Mouse (Mus musculus) brain, adult 2 months (tissue): ENCODE data around the gene Pdcd1lg2.

ENCODE experiments used
- DNase-seq: peaks from one replicate; pipeline ENCODE4 v3.0.0; 2011; ENCODE audit warnings: low read depth, low spot score

The Pdcd1lg2 gene

GRCm38 (mm10) chr19:29469686-29470254 is 59.1 kb downstream of the Pdcd1lg2 start:
- DNase-seq: no peak

DNA sequence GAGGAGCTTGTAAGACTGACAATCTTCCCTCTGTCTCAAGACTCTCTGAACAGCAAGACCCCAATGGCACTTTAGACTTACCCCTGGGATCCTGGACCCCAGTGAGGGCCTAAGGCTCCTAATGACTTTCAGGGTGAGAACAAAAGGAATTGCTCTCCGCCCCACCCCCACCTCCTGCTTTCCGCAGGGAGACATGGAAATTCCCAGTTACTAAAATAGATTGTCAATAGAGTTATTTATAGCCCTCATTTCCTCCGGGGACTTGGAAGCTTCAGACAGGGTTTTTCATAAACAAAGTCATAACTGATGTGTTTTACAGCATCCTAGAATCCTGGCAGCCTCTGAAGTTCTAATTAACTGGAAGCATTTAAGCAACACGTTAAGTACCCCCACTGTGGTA is 59.9 kb downstream of the Pdcd1lg2 start:
- DNase-seq: peak; percentile 33

DNA sequence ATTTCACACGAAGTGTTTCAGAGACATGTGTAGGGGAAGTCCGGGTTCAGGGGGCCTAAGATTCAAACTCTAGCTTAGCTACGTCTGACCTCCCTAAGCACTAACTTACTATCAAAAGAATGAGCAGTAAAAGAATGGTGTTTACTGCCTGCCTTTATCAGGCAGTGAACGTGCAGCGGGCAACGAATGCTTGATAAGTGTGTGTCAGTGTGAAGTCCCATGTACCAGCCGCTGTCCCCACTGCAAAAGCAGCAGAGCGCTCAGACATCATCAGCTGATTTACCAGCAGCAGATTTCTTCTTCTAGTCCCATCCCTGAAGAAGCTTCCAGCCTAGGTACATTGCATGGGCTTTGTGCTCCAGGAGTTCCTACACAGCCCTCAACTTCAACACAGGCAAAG is 61.7 kb downstream of the Pdcd1lg2 start:
- DNase-seq: no peak

GRCm38 (mm10) chr19:29472946-29473345 is 62.2 kb downstream of the Pdcd1lg2 start:
- no peak for DNase-seq

DNA sequence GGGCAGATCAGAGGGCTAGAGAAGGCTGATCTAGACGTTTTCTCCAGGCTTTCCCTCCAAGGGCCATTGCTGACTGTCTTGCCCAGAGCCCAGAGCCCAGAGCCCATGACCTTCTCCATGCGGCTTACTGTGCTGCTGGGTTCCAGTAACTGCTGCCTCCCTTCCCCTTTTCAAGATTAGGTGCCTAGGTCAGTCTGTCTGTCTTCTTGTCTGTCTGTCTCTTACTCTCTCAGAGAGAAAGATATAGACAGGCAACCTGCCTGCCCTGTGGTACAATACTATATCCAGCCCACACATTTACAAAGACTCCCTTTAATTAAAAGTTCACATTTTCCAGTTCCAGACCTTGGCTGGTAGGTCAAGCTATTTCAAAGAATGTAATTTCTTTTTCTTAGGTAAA is 64.1 kb downstream of the Pdcd1lg2 start:
- no peak for DNase-seq

DNA sequence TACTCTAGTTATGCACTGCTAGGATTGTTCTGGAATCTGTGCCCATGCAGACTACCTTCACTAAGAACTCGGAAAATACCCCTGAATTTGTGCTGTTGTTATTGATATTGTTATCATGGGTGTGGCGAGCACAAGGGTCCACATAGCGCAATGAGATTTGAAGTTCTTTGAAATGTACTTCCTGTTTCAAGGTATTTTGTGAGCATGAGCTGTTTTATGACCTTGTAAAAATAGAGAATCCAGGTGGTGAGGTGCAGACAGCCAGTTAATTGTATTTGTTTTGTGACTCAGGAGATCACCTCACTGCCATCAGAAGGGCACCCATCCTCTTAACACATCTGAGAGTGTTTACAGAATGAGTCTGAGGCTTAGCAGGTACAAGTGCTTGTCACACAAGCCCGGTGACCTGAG is 64.5 kb downstream of the Pdcd1lg2 start:
- no peak for DNase-seq

- DNase-seq: no peak
Observed at GRCm38 (mm10) chr19:29478598-29478997, 67.9 kb downstream of the Pdcd1lg2 start.

GRCm38 (mm10) chr19:29481578-29481977 is 70.9 kb downstream of the Pdcd1lg2 start:
- no peak for DNase-seq

- DNase-seq: no peak
Observed at GRCm38 (mm10) chr19:29482148-29482547, 71.4 kb downstream of the Pdcd1lg2 start.

- DNase-seq: no peak
Observed at GRCm38 (mm10) chr19:29482637-29483036, 71.9 kb downstream of the Pdcd1lg2 start.

DNA sequence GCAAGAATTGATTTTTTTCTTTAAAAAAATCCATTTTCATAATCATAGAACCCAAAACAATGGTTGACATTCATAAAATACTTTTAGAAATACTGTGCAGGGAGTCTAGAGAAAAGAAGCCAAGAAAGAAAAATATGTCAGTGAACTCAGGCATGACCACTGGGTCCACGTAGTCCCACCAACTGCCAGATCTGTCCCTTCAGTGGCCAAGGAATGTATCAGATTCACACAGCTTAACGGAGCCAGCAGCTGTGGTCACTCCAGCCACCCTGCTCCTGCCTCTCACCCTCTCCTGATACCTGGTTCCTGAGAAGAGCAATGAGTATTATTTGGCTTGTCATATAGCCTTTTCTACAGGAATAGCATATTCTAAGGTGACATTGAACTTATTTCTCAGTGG is 72.7 kb downstream of the Pdcd1lg2 start:
- no peak for DNase-seq

DNA sequence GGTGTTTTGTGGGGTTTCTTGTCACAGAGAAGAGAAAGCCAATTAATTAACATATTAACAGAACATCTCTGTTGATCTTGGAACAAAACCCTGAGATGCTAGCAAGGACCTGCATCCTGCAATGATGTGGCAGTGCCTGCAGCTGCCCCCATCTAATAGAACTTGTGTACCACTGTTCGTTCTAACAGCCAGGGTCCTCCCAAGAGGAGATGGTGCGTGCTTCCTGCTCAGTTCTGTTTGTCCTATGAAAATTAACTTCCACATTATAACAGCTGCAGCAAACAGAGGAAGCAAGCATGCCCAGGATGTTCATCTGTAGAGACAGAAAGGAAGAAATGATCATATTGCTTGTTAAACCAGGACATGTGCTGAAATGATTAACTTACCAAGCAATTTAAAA is 73.8 kb downstream of the Pdcd1lg2 start:
- no peak for DNase-seq

DNA sequence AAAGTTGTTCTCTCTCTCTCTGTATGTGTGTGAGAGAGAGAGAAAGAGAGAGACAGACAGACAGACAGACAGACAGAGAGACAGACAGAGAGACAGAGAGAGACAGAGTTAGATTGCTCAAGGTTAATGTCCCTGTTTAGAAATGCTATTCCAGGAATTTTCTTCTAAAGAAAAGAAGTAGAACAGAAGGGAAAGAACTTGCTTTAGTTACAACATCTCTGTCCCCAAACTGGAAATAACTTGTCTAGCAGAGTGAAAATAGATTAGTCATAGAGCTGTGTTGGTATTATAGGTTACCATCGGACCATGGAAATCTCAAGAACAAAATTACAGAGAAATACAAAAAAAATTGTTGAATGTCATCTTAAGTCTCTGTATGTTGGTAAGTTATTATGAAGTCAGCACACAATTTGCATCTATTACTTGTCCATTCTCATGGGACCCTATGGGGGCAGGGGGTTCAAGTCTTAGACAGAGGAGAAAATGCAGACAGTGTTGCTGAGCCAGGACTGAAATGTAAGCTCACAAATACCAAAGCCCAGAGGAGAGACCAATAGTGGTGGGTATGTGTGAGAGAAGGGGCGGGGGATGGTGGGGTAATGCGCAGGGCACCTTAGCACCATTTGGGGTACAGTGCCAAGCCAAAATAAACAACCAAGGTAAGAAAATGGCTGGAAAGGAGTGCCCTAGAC is 74.7 kb downstream of the Pdcd1lg2 start:
- DNase-seq: peak; percentile 41

GRCm38 (mm10) chr19:29486545-29487206 is 76.0 kb downstream of the Pdcd1lg2 start:
- DNase-seq: peak; percentile 45

DNA sequence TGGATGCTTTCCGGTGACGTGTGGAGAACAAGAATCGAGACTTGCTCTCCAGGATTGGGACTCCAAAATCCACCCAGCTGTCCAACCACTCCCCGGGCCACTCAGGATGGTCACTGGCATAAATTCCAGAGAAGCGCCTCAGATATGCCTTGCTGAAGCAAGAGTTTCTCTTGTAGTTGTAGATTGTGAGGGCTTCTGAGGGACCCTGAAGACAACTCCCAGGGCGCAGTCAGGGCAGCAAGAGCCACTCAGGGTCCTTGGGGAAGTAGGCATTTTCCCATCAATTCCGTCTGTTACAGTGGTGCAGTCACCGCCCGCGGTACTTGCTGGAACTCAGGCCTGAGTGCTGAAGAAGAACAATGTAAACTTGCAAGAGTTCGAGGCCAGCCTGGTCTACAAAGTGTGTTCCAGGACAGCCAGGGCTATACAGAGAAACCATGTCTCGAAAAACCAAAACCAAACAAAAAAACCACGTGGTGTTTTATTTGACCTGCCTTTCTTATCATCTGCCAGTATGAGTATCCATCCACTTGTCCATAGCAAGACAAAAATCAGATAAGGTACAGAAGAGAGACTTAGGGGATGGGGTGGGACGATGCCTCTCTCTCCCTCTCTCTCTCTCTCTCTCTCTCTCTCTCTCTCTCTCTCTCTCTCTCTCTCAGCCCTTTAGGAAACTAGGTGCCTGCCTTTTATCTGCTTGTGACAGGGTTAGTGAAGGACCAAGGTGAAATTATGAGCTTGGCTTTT is 76.8 kb downstream of the Pdcd1lg2 start:
- no peak for DNase-seq

- DNase-seq: no peak
Observed at GRCm38 (mm10) chr19:29488073-29488390, 77.3 kb downstream of the Pdcd1lg2 start.

GRCm38 (mm10) chr19:29488420-29488819 is 77.7 kb downstream of the Pdcd1lg2 start:
- no peak for DNase-seq

DNA sequence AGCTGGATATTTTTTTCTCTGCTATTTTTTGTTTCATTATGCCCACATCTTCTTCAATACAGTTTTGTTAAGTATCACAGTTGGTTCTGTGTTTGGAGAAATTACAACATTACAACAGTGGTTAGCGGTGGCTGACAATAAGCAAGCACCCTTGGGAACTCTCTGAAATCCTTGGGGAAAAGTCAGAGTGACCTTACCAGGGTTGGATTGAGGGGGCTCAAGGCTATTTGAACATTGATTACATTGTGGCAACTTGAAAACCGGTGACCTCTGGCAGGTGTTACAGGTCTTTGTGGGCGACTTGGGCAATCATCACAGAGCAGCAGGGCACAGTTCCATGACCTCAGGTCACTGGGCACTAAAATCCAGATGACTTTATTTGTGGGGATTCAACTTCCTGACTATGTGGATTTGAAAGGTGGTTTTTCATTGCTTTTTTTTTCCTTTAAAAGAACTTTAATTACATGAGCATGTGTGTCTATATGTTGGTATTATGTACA is 79.1 kb downstream of the Pdcd1lg2 start:
- DNase-seq: no peak

GRCm38 (mm10) chr19:29491467-29491866 is 80.7 kb downstream of the Pdcd1lg2 start:
- no peak for DNase-seq

DNA sequence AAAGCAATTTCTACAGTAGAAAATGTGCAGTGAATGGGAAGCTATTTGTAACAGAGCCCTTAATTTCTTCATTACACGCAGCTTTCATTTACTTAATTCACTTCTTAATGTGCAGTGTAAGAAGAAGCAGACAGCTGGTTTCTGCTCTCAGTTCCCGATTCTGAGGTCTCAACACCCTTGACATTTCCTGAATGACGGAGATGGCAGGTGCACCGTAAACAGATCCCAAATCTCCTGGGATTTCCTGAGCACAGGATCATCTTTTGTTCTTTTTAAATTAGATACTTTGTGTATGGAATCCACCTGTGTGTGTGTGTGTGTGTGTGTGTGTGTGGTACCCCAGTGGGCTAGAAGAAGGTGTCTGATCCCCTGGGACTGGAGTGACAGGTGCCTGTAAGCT is 83.7 kb downstream of the Pdcd1lg2 start:
- DNase-seq: no peak

DNA sequence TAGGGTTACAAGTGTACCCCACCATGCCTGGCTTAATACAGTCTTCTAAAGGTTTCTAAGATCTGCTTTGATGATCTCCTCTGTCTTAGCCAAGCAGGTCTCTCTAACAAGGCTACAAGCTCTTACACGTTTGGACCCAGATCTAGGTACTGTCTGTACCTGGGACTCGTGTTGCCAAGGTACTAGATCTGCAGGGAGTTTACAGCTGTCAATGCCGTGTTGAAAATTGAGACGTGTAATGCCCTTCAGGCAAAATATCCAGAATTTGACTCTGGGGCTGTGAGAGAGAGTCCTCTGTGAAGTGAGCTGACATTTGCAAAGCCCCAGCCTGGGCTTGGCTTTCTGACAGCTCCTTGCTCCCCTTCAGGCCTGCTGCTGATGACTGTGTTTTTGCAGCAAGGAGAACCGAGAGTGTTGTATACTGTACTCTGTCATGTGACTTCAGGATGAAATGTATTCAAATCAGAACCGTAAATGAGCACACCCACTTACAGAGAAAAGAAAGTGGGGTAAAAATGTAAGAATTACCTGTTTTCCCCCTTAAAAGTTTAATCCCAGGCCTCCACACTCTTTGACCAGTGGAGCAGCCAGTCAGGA is 85.4 kb downstream of the Pdcd1lg2 start:
- no peak for DNase-seq
